Mouse (Mus musculus): Measurements from ENCODE around the gene Rcor2.

- TF ChIP-seq CTCF (IDR thresholded peaks at IDR 0.05) = no peak
- TF ChIP-seq EP300 (IDR thresholded peaks at IDR 0.05) = no peak
Observed at GRCm38 (mm10) chr19:7274326-7274990, 7.3 kb downstream of the Rcor2 start.

Measured in lung, postnatal 0 days (tissue).